Mouse (Mus musculus): ENCODE results near the gene Ugcg. TPM values are rescaled to one million over a fixed set of nuclear protein-coding genes. Genes with fewer than 3 reads are reported as not detected.

Ugcg gene
- total and polyA plus RNA-seq, 2 experiments from 2014 or later = 22.8 to 68.5 TPM

- 96% methylated on average over 5 of the region's 5 CpGs for WGBS
- Histone ChIP-seq H3K4me2 (ENCODE audit: low read depth, low read length, poor library complexity, severe bottlenecking) (no peak overlapping the region), H3K4me1 (ENCODE audit: insufficient read depth, low read length) (no peaks in the 10 kb centered on the region), H3K9ac (replicated peaks; ENCODE audit: low read length, poor library complexity, severe bottlenecking) (no peak overlapping the region), H3K4me3 (ENCODE audit: low read depth, low read length) (no peak overlapping the region), H3K27ac (ENCODE audit: low read depth, low read length) (no peak overlapping the region), H3K36me3 (ENCODE audit: insufficient read depth, low read length) (peaks cover 23% of the 10 kb centered on the region), H3K27me3 (ENCODE audit: insufficient read depth, low read length) (no peaks in the 10 kb centered on the region), H3K9me3 (ENCODE audit: low read length) (no peaks in the 10 kb centered on the region)
- DNase-seq (ENCODE audit: low spot score) = no peak
- ATAC-seq (ENCODE audit: low FRiP score) = no peak
- TF ChIP-seq CTCF (IDR thresholded peaks at IDR 0.05) = no peak
These were observed 25.6 kb downstream of the Ugcg start for GRCm38 (mm10) chr4:59214695-59215094.

GRCm38 (mm10) chr4:59215585-59215984, 26.5 kb downstream of the Ugcg start:
- Histone ChIP-seq H3K9me3 (ENCODE audit: low read length) (no peaks in the 10 kb centered on the region), H3K4me2 (ENCODE audit: low read depth, low read length, poor library complexity, severe bottlenecking) (no peak overlapping the region), H3K36me3 (ENCODE audit: insufficient read depth, low read length) (peaks cover 19% of the 10 kb centered on the region), H3K4me1 (ENCODE audit: insufficient read depth, low read length) (no peaks in the 10 kb centered on the region), H3K27ac (ENCODE audit: low read depth, low read length) (no peak overlapping the region), H3K27me3 (ENCODE audit: insufficient read depth, low read length) (no peaks in the 10 kb centered on the region), H3K9ac (replicated peaks; ENCODE audit: low read length, poor library complexity, severe bottlenecking) (no peak overlapping the region), H3K4me3 (ENCODE audit: low read depth, low read length) (no peak overlapping the region)
- no peak for DNase-seq (ENCODE audit: low spot score)
- ATAC-seq (ENCODE audit: low FRiP score) = no peak
- no peak for TF ChIP-seq CTCF (IDR thresholded peaks at IDR 0.05)
- WGBS = 97% methylated on average over 3 of the region's 3 CpGs

DNA sequence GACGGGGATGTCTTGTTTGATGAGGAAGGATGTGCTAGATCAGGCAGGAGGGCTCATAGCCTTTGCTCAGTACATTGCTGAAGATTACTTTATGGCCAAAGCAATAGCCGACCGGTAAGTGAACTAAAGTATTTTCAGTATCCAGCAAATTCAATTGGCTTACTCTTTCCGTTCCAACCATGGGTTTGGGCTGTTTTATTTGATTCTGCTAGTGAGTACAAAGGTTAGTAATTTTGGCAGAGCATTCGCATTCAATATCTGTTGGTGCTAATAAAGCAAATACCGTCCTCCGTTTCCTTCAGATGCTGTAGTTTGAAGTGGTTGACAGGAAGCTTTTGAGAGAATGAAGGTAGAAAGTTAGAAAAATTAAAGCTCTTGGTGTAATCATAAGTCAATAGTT, 28.0 kb downstream of the Ugcg start:
- Histone ChIP-seq H3K27ac (ENCODE audit: low read depth, low read length) (no peak overlapping the region), H3K36me3 (ENCODE audit: insufficient read depth, low read length) (peaks cover 18% of the 10 kb centered on the region), H3K4me3 (ENCODE audit: low read depth, low read length) (no peak overlapping the region), H3K4me1 (ENCODE audit: insufficient read depth, low read length) (no peaks in the 10 kb centered on the region), H3K4me2 (ENCODE audit: low read depth, low read length, poor library complexity, severe bottlenecking) (no peak overlapping the region), H3K9me3 (ENCODE audit: low read length) (no peaks in the 10 kb centered on the region), H3K27me3 (ENCODE audit: insufficient read depth, low read length) (no peaks in the 10 kb centered on the region), H3K9ac (replicated peaks; ENCODE audit: low read length, poor library complexity, severe bottlenecking) (no peak overlapping the region)
- no peak for TF ChIP-seq CTCF (IDR thresholded peaks at IDR 0.05)
- DNase-seq (ENCODE audit: low spot score) = no peak
- WGBS = 95% methylated on average over 7 of the region's 7 CpGs
- no peak for ATAC-seq (ENCODE audit: low FRiP score)

- H3K27ac ChIP-seq (ENCODE audit: low read depth, low read length) = no peak overlapping the region
- no peaks in the 10 kb centered on the region for H3K4me1 ChIP-seq (ENCODE audit: insufficient read depth, low read length)
- TF ChIP-seq CTCF (IDR thresholded peaks at IDR 0.05) = no peak
- no peak overlapping the region for H3K9ac ChIP-seq (replicated peaks; ENCODE audit: low read length, poor library complexity, severe bottlenecking)
- H3K27me3 ChIP-seq (ENCODE audit: insufficient read depth, low read length) = no peaks in the 10 kb centered on the region
- H3K36me3 ChIP-seq (ENCODE audit: insufficient read depth, low read length) = peaks cover 22% of the 10 kb centered on the region
- no peaks in the 10 kb centered on the region for H3K9me3 ChIP-seq (ENCODE audit: low read length)
- WGBS = 95% methylated on average over 7 of the region's 7 CpGs
- no peak overlapping the region for H3K4me2 ChIP-seq (ENCODE audit: low read depth, low read length, poor library complexity, severe bottlenecking)
- no peak overlapping the region for H3K4me3 ChIP-seq (ENCODE audit: low read depth, low read length)
- no peak for ATAC-seq (ENCODE audit: low FRiP score)
- no peak for DNase-seq (ENCODE audit: low spot score)
These were observed 29.1 kb downstream of the Ugcg start for GRCm38 (mm10) chr4:59218154-59218553.

GRCm38 (mm10) chr4:59222226-59222625, 33.2 kb downstream of the Ugcg start:
- Histone ChIP-seq H3K4me2 (ENCODE audit: low read depth, low read length, poor library complexity, severe bottlenecking) (no peak overlapping the region), H3K27me3 (ENCODE audit: insufficient read depth, low read length) (no peaks in the 10 kb centered on the region), H3K27ac (ENCODE audit: low read depth, low read length) (no peak overlapping the region), H3K4me1 (ENCODE audit: insufficient read depth, low read length) (no peaks in the 10 kb centered on the region), H3K9ac (replicated peaks; ENCODE audit: low read length, poor library complexity, severe bottlenecking) (no peak overlapping the region), H3K9me3 (ENCODE audit: low read length) (no peaks in the 10 kb centered on the region), H3K36me3 (ENCODE audit: insufficient read depth, low read length) (peaks cover 15% of the 10 kb centered on the region), H3K4me3 (ENCODE audit: low read depth, low read length) (no peak overlapping the region)
- no peak for TF ChIP-seq CTCF (IDR thresholded peaks at IDR 0.05)
- WGBS = 89% methylated on average over 9 of the region's 9 CpGs
- ATAC-seq (ENCODE audit: low FRiP score) = no peak
- no peak for DNase-seq (ENCODE audit: low spot score)

- H3K4me2 ChIP-seq (ENCODE audit: low read depth, low read length, poor library complexity, severe bottlenecking) = no peak overlapping the region
- WGBS = 90% methylated on average over 5 of the region's 5 CpGs
- DNase-seq (ENCODE audit: low spot score) (no peak), ATAC-seq (ENCODE audit: low FRiP score) (no peak)
- no peaks in the 10 kb centered on the region for H3K4me1 ChIP-seq (ENCODE audit: insufficient read depth, low read length)
- H3K27ac ChIP-seq (ENCODE audit: low read depth, low read length) = no peak overlapping the region
- no peak for TF ChIP-seq CTCF (IDR thresholded peaks at IDR 0.05)
- H3K27me3 ChIP-seq (ENCODE audit: insufficient read depth, low read length) = no peaks in the 10 kb centered on the region
- no peaks in the 10 kb centered on the region for H3K9me3 ChIP-seq (ENCODE audit: low read length)
- H3K9ac ChIP-seq (replicated peaks; ENCODE audit: low read length, poor library complexity, severe bottlenecking) = no peak overlapping the region
- no peak overlapping the region for H3K4me3 ChIP-seq (ENCODE audit: low read depth, low read length)
- peaks cover 13% of the 10 kb centered on the region for H3K36me3 ChIP-seq (ENCODE audit: insufficient read depth, low read length)
These were observed 34.1 kb downstream of the Ugcg start for GRCm38 (mm10) chr4:59223055-59223615.
